Mouse (Mus musculus) heart, adult 18-20 months (tissue): ENCODE measurements around the gene Anxa4. TPM values are rescaled to one million over a fixed set of nuclear protein-coding genes. Genes with fewer than 3 reads are reported as not detected.

Experiments used
- total RNA-seq, 2 experiments: library from RNA; stranded (reverse); gene quantifications; 2 replicates each; pipeline ENCODE4 v1.2.3; 2021

Gene Anxa4
- total RNA-seq, 2 experiments from 2014 or later, result 34.8 to 37.3 TPM

Other genes starting within 250 kb of the Anxa4 start
- not detected for gene Asprv1, start 165.4 kb downstream of the Anxa4 start, total RNA-seq
- gene Mxd1, start 124.4 kb downstream of the Anxa4 start, total RNA-seq, result 1 to 10 TPM; 6.2 to 6.5 TPM
- gene Snrnp27, start 109.1 kb downstream of the Anxa4 start, total RNA-seq, result 10 to 100 TPM; 47.7 to 48.7 TPM
- gene Gmcl1, start 60.2 kb downstream of the Anxa4 start, total RNA-seq, result 1 to 10 TPM; 4.3 to 5.6 TPM
- gene Aak1, start 55.9 kb upstream of the Anxa4 start, total RNA-seq, result 10 to 100 TPM; 81.2 to 83.4 TPM
- gene Nfu1, start 215.7 kb upstream of the Anxa4 start, total RNA-seq, result 10 to 100 TPM; 78.6 to 80.5 TPM
- gene Gfpt1, start 249.3 kb upstream of the Anxa4 start, total RNA-seq, result 10 to 100 TPM; 16.9 to 20.8 TPM